9 mouse cellular contexts compared by ENCODE assay signal in the genomic region with DNA sequence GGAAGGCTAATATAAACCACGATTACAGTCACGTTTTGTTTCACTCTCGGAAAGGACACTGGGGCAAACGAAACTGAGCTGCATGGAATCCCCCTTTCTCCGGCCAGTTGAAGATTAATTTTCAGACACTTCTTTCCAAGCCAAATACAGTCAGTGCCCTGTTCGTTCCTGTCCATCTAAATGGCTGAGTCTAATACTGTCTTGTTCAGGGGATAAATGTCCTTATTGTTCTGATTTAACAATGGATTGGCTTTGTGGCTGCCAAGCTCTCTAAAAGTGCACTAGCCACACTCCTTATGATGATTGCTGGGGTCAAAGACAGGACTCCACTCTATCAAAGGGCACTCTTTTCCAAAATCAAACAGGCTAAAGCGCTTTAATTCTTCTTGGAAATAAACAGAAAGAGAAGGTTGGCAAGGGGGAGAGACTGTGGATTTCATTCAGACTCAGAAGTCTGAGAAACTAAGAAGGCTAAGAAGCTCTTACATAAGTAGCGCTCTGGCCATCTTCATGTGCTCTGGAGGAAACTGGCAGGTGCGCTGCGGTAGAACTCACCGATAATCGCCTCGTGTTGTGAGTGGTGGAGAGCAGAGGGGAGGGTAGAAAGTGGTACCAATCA.
A peak's percentile ranks its signal among the peaks of the same experiment; 100 is the strongest.
DNase-seq lines count a peak whose midpoint lies in the region; ATAC-seq and TF ChIP-seq lines count a peak whose summit lies in the region.
"Had no signal": no experiment of that assay in that cellular context is flagged by ENCODE, and none has a peak within 500 bp of the region (broad histone marks: within the 10 kb centered on the region; RNA-seq: fewer than 3 reads in every experiment).

No protein-coding gene starts in this region.

- H3K27me3 ChIP-seq in neural tube, embryonic 14.5 days (ENCODE audit: control insufficient read depth, insufficient read depth, low read length), result no peaks in the 10 kb centered on the region
- no peaks in the 10 kb centered on the region for H3K27me3 ChIP-seq in thymus, adult 2 months (ENCODE audit: control insufficient read depth, insufficient read depth, low read length)

- no peak for TF ChIP-seq CTCF in thymus, adult 2 months (IDR thresholded peaks at IDR 0.05; ENCODE audit: borderline replicate concordance, control insufficient read depth, extremely low read depth, insufficient read depth, low read length, poor library complexity)

- no peaks in the 10 kb centered on the region for H3K36me3 ChIP-seq in neural tube, embryonic 14.5 days (ENCODE audit: control insufficient read depth, insufficient read depth, low read length)
- no peaks in the 10 kb centered on the region for H3K36me3 ChIP-seq in thymus, adult 2 months (ENCODE audit: control insufficient read depth, insufficient read depth, low read length)

- H3K4me2 ChIP-seq in neural tube, embryonic 14.5 days (ENCODE audit: low read depth, low read length), result peak overlapping the region; percentile 56

- 19% methylated on average over 13 of the region's 13 CpGs for WGBS in neural tube, embryonic 14.5 days
- 94% methylated on average over 13 of the region's 13 CpGs for WGBS in thymus, adult 2 months

- peak overlapping the region; percentile 34; the same call in 1 of the 2 replicates for H3K9ac ChIP-seq in neural tube, embryonic 14.5 days (replicated peaks; ENCODE audit: low read depth, low read length)
- H3K9ac ChIP-seq: liver, embryonic 14.5 days had no signal

- peak; percentile 72 for ATAC-seq in neural tube, embryonic 14.5 days (ENCODE audit: low read depth)

- peak; percentile 9 for DNase-seq in adrenal gland, adult 2 months
- no peak for DNase-seq in adrenal gland, postnatal 25 days
- peak; percentile 6 to 15 for DNase-seq in right cerebral cortex, adult 2 months (ENCODE audit: low spot score in 2 of 2)
- no peak for DNase-seq in right cerebral cortex, postnatal 25 days
- DNase-seq in layer of hippocampus, adult 9-11 months, result peak; percentile 26
- no peak for DNase-seq in thymus, adult 2 months
- no peak for DNase-seq in c-Kit-positive CD71-positive TER-119-positive erythroid progenitor cells, embryonic 14.5 days (ENCODE audit: low spot score)

- no peak for TF ChIP-seq POLR2A in thymus, adult 2 months (IDR thresholded peaks at IDR 0.05; ENCODE audit: control insufficient read depth, extremely low read depth, insufficient read depth, low read length, poor library complexity)

- no peaks in the 10 kb centered on the region; the same call in 1 of the 2 replicates for H3K4me1 ChIP-seq in neural tube, embryonic 14.5 days (ENCODE audit: control insufficient read depth, insufficient read depth, low read length)
- no peaks in the 10 kb centered on the region for H3K4me1 ChIP-seq in thymus, adult 2 months (replicated peaks; ENCODE audit: control insufficient read depth, insufficient read depth, low read length)

- H3K4me3 ChIP-seq in neural tube, embryonic 14.5 days (ENCODE audit: low read depth, low read length), result peak overlapping the region; percentile 26
- H3K4me3 ChIP-seq in thymus, adult 2 months (ENCODE audit: control insufficient read depth, insufficient read depth, low read length), result no peak overlapping the region

- peak overlapping the region; percentile 80 for H3K27ac ChIP-seq in neural tube, embryonic 14.5 days (ENCODE audit: low read depth, low read length)
- H3K27ac ChIP-seq in thymus, adult 2 months (ENCODE audit: control insufficient read depth, insufficient read depth, low read length), result no peak overlapping the region
- H3K27ac ChIP-seq: liver, embryonic 14.5 days had no signal

- no peaks in the 10 kb centered on the region for H3K9me3 ChIP-seq in neural tube, embryonic 14.5 days (ENCODE audit: control insufficient read depth, low read length)

Comparison
In these comparisons a context has a peak if more than half of its experiments do, and no peak if none do; other contexts are left out.
1. DNase-seq: peak in adrenal gland, adult 2 months (single experiment), right cerebral cortex, adult 2 months (2 of 2) and layer of hippocampus, adult 9-11 months (single experiment); none in adrenal gland, postnatal 25 days (single experiment), right cerebral cortex, postnatal 25 days (single experiment), thymus, adult 2 months (single experiment) and c-Kit-positive CD71-positive TER-119-positive erythroid progenitor cells, embryonic 14.5 days (single experiment).